Mouse (Mus musculus): ENCODE measurements around the gene Ash1l. TPM values are rescaled to one million over a fixed set of nuclear protein-coding genes. Genes with fewer than 3 reads are reported as not detected.
"Not testable (repeated sequence)": the region's sequence is repeated elsewhere in the genome, so short reads cannot be mapped to it uniquely, and the experiment has no call there.

Gene Ash1l
- polyA plus RNA-seq, 1 experiment = 32.6 TPM

GRCm38 (mm10) chr3:89001536-89001935 is 51.1 kb downstream of the Ash1l start:
- TF ChIP-seq POLR2A (IDR thresholded peaks at IDR 0.05; ENCODE audit: extremely low read depth, insufficient read depth, low read length) (no peak), CTCF (IDR thresholded peaks at IDR 0.05; ENCODE audit: extremely low read depth, insufficient read depth, low read length) (no peak)
- Histone ChIP-seq H3K27ac (ENCODE audit: insufficient read depth, low read length) (no peak overlapping the region), H3K4me3 (ENCODE audit: insufficient read depth, low read length) (no peak overlapping the region), H3K4me1 (ENCODE audit: control insufficient read depth, insufficient read depth, low read length) (no peaks in the 10 kb centered on the region)

DNA sequence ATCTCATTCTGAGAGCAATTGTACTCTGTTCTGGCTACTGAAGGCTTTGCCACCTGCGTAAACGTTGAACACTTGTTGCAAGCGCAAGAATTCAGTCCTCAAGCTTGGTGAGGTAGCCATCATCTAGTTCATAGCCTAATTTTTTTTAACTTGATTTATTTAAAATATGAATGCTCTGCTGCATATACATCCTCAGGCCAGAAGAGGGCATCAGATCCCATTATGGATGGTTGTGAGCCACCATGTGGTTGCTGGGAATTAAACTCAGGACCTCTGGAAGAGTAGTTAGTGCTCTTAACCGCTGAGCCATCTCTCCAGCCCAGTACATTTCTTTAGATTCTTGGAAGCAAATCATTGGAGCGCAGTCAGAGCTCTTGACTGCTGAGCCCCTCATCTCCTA is 80.5 kb downstream of the Ash1l start:
- H3K4me1 ChIP-seq (ENCODE audit: control insufficient read depth, insufficient read depth, low read length); H3K4me3 ChIP-seq (ENCODE audit: insufficient read depth, low read length); H3K27ac ChIP-seq (ENCODE audit: insufficient read depth, low read length): not testable (repeated sequence)

- no peak overlapping the region for H3K27ac ChIP-seq (ENCODE audit: insufficient read depth, low read length)
- H3K4me3 ChIP-seq (ENCODE audit: insufficient read depth, low read length) = no peak overlapping the region
- no peaks in the 10 kb centered on the region for H3K4me1 ChIP-seq (ENCODE audit: control insufficient read depth, insufficient read depth, low read length)
- TF ChIP-seq POLR2A (IDR thresholded peaks at IDR 0.05; ENCODE audit: extremely low read depth, insufficient read depth, low read length) (no peak), CTCF (IDR thresholded peaks at IDR 0.05; ENCODE audit: extremely low read depth, insufficient read depth, low read length) (no peak)
Measured at GRCm38 (mm10) chr3:89043359-89043758, 92.9 kb downstream of the Ash1l start.

GRCm38 (mm10) chr3:89058361-89058760 is 107.9 kb downstream of the Ash1l start:
- Histone ChIP-seq H3K4me1 (ENCODE audit: control insufficient read depth, insufficient read depth, low read length) (peaks cover 2% of the 10 kb centered on the region; the same call in 1 of the 2 replicates), H3K27ac (ENCODE audit: insufficient read depth, low read length) (no peak overlapping the region), H3K4me3 (ENCODE audit: insufficient read depth, low read length) (no peak overlapping the region)
- TF ChIP-seq CTCF (IDR thresholded peaks at IDR 0.05; ENCODE audit: extremely low read depth, insufficient read depth, low read length) (no peak), POLR2A (IDR thresholded peaks at IDR 0.05; ENCODE audit: extremely low read depth, insufficient read depth, low read length) (no peak)

DNA sequence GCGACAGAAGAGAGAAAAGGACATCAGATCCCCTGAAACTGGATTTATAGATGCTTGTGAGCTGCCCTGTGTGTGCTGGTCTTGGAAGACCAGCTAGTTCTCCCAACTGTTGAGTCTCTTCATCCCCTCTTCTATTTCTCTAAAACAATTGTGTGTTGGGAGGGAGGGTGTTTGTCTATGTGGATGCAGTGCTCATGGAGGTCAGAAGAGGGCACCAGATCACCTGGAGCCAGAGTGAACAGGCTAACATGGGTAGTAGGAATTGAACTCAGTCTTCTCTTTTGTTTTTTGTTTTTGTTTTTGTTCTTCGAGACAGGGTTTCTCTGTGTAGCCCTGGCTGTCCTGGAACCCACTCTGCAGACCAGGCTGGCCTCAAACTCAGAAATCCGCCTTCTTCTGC is 108.4 kb downstream of the Ash1l start:
- Histone ChIP-seq H3K27ac (ENCODE audit: insufficient read depth, low read length) (no peak overlapping the region), H3K4me3 (ENCODE audit: insufficient read depth, low read length) (no peak overlapping the region), H3K4me1 (ENCODE audit: control insufficient read depth, insufficient read depth, low read length) (peaks cover 2% of the 10 kb centered on the region; the same call in 1 of the 2 replicates)
- TF ChIP-seq POLR2A (IDR thresholded peaks at IDR 0.05; ENCODE audit: extremely low read depth, insufficient read depth, low read length) (no peak), CTCF (IDR thresholded peaks at IDR 0.05; ENCODE audit: extremely low read depth, insufficient read depth, low read length) (peak; percentile 40)

- Histone ChIP-seq H3K4me1 (ENCODE audit: control insufficient read depth, insufficient read depth, low read length) (peaks cover 2% of the 10 kb centered on the region; the same call in 1 of the 2 replicates), H3K4me3 (ENCODE audit: insufficient read depth, low read length) (no peak overlapping the region), H3K27ac (ENCODE audit: insufficient read depth, low read length) (no peak overlapping the region)
- no peak for TF ChIP-seq CTCF (IDR thresholded peaks at IDR 0.05; ENCODE audit: extremely low read depth, insufficient read depth, low read length)
- TF ChIP-seq POLR2A (IDR thresholded peaks at IDR 0.05; ENCODE audit: extremely low read depth, insufficient read depth, low read length) = no peak
Measured at GRCm38 (mm10) chr3:89061696-89062095, 111.3 kb downstream of the Ash1l start.

- H3K4me1 ChIP-seq (ENCODE audit: control insufficient read depth, insufficient read depth, low read length) = 0 out of 2 replicates have a peak, but pooled peaks cover 1% of the 10 kb centered on the region
- H3K27ac ChIP-seq (ENCODE audit: insufficient read depth, low read length) = no peak overlapping the region
- TF ChIP-seq POLR2A (IDR thresholded peaks at IDR 0.05; ENCODE audit: extremely low read depth, insufficient read depth, low read length) = no peak
- no peak for TF ChIP-seq CTCF (IDR thresholded peaks at IDR 0.05; ENCODE audit: extremely low read depth, insufficient read depth, low read length)
- H3K4me3 ChIP-seq (ENCODE audit: insufficient read depth, low read length) = no peak overlapping the region
Measured at GRCm38 (mm10) chr3:89067265-89067664, 116.8 kb downstream of the Ash1l start.

GRCm38 (mm10) chr3:89077383-89077782 is 127.0 kb downstream of the Ash1l start:
- Histone ChIP-seq H3K27ac (ENCODE audit: insufficient read depth, low read length) (no peak overlapping the region), H3K4me3 (ENCODE audit: insufficient read depth, low read length) (no peak overlapping the region), H3K4me1 (ENCODE audit: control insufficient read depth, insufficient read depth, low read length) (no peaks in the 10 kb centered on the region)
- no peak for TF ChIP-seq CTCF (IDR thresholded peaks at IDR 0.05; ENCODE audit: extremely low read depth, insufficient read depth, low read length)
- TF ChIP-seq POLR2A (IDR thresholded peaks at IDR 0.05; ENCODE audit: extremely low read depth, insufficient read depth, low read length) = no peak

DNA sequence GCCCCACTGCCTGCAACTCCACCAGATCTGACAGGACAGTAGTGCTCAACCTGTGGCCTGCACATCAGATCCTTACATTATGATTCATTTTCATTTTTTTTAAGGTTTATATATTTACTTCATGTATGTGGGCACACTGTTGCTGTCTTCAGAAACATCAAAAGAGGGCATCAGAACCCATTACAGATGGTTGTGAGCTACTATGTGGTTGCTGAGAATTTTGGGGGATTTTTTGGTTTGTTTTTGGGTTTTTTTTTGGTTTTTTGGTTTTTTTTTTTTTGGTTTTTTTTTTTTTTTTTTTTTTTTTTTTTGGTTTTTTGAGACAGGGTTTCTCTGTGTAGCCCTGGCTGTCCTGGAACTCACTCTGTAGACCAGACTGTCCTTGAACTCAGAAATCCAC is 131.9 kb downstream of the Ash1l start:
- not testable (repeated sequence) for H3K4me1 ChIP-seq (ENCODE audit: control insufficient read depth, insufficient read depth, low read length); H3K4me3 ChIP-seq (ENCODE audit: insufficient read depth, low read length); H3K27ac ChIP-seq (ENCODE audit: insufficient read depth, low read length)

DNA sequence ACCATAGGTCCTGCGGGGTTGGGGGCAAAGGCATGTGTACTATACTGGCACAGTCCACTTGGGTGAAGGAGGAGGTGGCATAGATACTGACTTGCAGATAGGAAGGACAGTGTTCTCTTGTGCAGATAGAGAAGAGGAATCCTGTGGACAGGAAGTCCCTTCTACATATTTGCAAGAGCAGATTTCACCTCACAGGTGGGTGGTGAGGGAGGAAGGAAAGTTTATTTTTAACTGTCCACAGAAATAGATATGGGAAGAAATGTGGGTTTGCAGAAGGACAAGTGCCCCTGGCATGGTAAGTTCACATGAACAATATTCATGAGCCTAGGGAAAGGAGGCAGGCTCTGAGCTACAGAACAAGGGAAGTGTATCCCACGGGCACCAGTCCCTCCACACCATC is 133.7 kb downstream of the Ash1l start:
- H3K4me3 ChIP-seq (ENCODE audit: insufficient read depth, low read length) = no peak overlapping the region
- H3K27ac ChIP-seq (ENCODE audit: insufficient read depth, low read length) = peak overlapping the region; percentile 66; the same call in 1 of the 2 replicates
- TF ChIP-seq POLR2A (IDR thresholded peaks at IDR 0.05; ENCODE audit: extremely low read depth, insufficient read depth, low read length) (no peak), CTCF (IDR thresholded peaks at IDR 0.05; ENCODE audit: extremely low read depth, insufficient read depth, low read length) (no peak)
- H3K4me1 ChIP-seq (ENCODE audit: control insufficient read depth, insufficient read depth, low read length) = peaks cover 4% of the 10 kb centered on the region

DNA sequence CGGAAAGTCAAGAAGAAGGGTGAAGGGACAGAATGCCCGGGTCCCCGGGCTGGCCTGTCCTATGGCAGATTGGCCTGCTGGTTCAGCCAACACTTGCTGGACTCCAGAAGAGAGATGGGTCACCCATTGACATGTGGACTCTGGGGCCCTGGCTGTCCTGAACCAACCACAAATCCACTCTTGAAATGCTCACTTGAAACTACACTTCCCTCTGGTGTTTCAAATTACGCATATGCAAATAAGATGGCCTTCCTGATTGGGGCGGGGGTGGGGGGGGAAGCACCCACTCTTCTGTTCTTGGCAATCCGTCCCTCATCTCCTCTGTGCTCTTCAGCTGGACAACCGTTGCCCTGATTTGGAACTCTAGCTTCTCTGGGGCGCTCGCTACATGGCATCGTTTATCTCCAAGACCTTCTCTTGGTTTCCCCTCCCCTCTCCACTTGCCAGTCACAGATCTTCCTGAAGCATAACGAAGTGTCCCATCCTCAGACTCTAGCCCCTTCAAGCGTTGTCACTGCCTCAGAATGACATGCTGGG is 134.3 kb downstream of the Ash1l start:
- Histone ChIP-seq H3K4me3 (ENCODE audit: insufficient read depth, low read length) (no peak overlapping the region), H3K27ac (ENCODE audit: insufficient read depth, low read length) (peak overlapping the region; percentile 66; the same call in 1 of the 2 replicates), H3K4me1 (ENCODE audit: control insufficient read depth, insufficient read depth, low read length) (peaks cover 4% of the 10 kb centered on the region)
- no peak for TF ChIP-seq POLR2A (IDR thresholded peaks at IDR 0.05; ENCODE audit: extremely low read depth, insufficient read depth, low read length)
- no peak for TF ChIP-seq CTCF (IDR thresholded peaks at IDR 0.05; ENCODE audit: extremely low read depth, insufficient read depth, low read length)

Data from cortical plate, adult 2 months (tissue).